Mouse (Mus musculus) gastrocnemius, postnatal 25 days (tissue): ENCODE results near the gene Srek1. TPM values are rescaled to one million over a fixed set of nuclear protein-coding genes. Genes with fewer than 3 reads are reported as not detected.

Experiments used
- DNase-seq: peaks from one replicate; pipeline ENCODE4 v3.0.0; 2022
- total RNA-seq, 2 experiments: library from RNA; stranded (reverse); gene quantifications; 1 replicate in 1 of 2; 2 replicates in 1 of 2; pipeline ENCODE4 v1.2.3; 2021

Gene Srek1
- total RNA-seq, 2 experiments from 2014 or later: 18.3 to 19.2 TPM

DNA sequence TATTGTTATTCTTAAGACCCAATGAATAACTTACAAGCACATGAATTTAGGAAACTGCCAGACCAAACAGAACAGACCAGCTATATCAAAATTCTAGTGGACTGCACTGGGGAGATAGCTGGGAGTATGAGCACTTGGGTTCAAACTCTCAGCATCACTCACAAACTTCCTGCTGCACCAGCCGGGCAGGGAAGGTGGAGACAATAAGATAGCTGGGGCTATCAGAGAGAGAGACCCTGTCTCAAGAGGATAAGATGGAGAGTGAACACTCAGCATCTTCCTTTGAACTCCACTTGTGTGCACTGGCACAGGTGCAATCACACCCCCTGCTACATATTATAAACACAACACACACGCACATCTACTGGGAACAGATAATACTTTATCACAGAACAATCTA is 47.5 kb downstream of the Srek1 start:
- no peak for DNase-seq

DNA sequence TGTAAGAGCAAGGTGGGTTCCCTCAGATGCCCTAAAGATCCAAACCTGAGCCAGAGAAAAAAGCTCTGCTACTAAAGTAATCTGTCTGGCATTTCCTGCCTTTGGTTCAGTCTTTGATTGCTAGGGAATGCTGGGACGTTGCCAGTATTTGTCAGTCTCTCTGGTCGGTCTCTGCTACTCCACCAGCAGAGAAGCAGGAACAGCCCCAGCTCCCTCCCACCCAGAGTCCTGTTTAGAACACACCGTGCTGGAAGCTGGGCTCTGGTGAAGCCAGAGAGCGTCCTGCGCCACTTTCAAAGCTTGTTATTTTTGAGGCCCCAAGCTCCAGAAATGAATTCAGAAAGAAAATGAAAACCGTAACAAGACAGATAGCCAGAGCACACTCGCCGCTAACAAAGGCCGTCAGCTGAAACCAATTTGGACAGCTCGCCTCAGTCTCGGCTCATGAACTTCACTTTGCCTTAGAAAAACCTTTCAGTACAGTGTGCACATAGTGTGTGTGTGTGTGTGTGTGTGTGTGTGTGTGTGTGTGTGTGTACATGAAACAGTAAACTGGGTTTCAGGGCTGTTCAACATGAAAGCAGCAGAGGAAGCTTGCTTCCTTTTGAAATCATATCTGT is 62.9 kb downstream of the Srek1 start:
- DNase-seq: peak; percentile 28

- no peak for DNase-seq
These were observed 64.0 kb downstream of the Srek1 start for GRCm38 (mm10) chr13:103710359-103710781.

DNA sequence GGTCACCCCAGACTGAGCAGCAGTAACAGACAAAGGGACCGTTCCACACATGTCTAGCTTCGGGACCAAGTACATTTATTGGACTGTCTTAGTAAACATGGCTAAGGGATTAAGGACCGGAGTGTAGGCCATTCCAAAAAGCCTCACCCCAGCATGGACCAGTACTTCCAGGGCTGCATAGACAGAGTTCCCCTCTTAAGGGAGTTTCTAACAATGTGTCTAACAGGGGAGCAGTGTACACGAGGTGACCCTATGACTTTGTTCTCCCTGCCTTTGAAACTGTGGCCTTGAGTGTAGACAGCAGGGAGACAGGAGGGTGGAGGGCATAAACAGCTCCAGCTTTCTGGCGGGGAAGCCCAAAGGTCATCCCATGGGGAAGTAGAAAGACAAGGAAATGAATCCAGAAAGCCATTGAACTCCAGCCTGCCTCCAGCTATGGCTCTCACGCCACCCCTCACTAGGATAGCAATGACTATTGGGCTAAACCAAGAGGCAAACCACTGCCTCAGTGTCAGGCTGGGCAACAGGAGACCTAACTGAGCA is 68.9 kb downstream of the Srek1 start:
- no peak for DNase-seq

DNA sequence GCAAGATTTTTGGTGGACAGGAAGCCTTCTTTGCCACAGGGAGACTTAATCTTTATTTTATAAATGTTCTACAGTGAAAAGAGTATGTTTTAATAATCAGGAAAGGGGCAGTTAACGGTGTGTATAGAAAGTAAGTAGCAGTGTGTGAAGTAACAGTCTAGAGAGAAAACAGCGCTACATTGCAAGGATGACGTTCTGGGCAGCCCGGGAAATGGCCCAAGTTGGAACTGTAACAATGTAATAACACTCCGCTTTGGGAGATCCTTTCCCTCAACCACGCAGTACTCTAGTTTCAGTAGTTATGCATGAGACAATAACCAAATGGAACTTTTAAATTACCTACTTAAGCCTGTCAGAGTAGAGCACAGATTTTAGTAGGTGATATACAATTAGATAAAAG is 70.6 kb downstream of the Srek1 start:
- peak; percentile 27 for DNase-seq

GRCm38 (mm10) chr13:103703386-103703785 is 71.0 kb downstream of the Srek1 start:
- DNase-seq: peak; percentile 57

GRCm38 (mm10) chr13:103702266-103702665 is 72.1 kb downstream of the Srek1 start:
- no peak for DNase-seq

- DNase-seq: no peak
These were observed 73.7 kb downstream of the Srek1 start for GRCm38 (mm10) chr13:103700752-103701151.

DNA sequence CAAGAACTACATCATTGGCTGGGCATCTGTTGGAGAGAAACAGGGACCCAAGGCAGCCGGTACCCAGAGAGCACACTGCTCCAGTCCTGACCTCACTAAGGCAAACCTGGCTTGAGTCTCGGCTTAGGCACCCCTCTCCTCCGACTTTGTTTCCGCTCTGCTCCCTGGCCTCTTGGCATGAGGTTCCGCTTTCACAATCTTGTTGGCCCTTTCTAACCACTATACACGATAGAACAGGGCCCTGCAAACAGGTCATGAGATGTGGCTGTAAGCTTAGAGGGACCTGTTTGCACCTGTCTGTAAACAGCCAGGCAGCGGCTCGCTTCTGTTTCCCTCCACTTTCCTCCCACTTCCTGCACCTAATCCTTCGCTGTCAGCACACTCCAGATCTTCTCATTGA is 76.4 kb downstream of the Srek1 start:
- DNase-seq: no peak

GRCm38 (mm10) chr13:103696164-103696563 is 78.2 kb downstream of the Srek1 start:
- DNase-seq: no peak

- no peak for DNase-seq
These were observed 79.0 kb downstream of the Srek1 start for GRCm38 (mm10) chr13:103695456-103695855.

Other genes with a start within 250 kb of the Srek1 start
- gene Erbin, start 145.9 kb upstream of the Srek1 start, total RNA-seq: 10 to 100 TPM; 30.4 to 34.3 TPM